Mouse (Mus musculus) CD4-positive, CD25-positive, alpha-beta regulatory T cell, adult 9 weeks (primary cell): ENCODE measurements around the gene Cyp4f15. TPM values are rescaled to one million over a fixed set of nuclear protein-coding genes. Genes with fewer than 3 reads are reported as not detected.

ENCODE experiments used
- polyA plus RNA-seq: library from polyadenylated mRNA; unstranded; fragments of 100-300 nt; shearing (Covaris generic); gene quantifications from one replicate; pipeline ENCODE4 v1.2.1, GENCODE M21; 2017

The Cyp4f15 gene
- not detected for polyA plus RNA-seq

GRCm38 (mm10) chr17:32685048-32685750 is at the start of gene Cyp4f15:
Gene Cyp4f15 (plus strand): TSS chr17:32685627.

GRCm38 (mm10) chr17:32658712-32659111 is 26.7 kb upstream of the Cyp4f15 start, which contains the start of gene Cyp4f40:
Gene Cyp4f40 (plus strand): TSS chr17:32658900.

Other genes with a start within 250 kb of the Cyp4f15 start
- 0.74 TPM for gene Cyp4f39, start 232.9 kb upstream of the Cyp4f15 start, polyA plus RNA-seq
- 5.0 TPM for gene Cyp4f17, start 179.6 kb upstream of the Cyp4f15 start, polyA plus RNA-seq
- gene Cyp4f16, start 149.1 kb upstream of the Cyp4f15 start, polyA plus RNA-seq = 14.6 TPM
- not detected for gene Cyp4f37, start 64.3 kb upstream of the Cyp4f15 start, polyA plus RNA-seq
- not detected for gene Cyp4f40, start 26.7 kb upstream of the Cyp4f15 start, polyA plus RNA-seq
- gene Zfp871, start 102.7 kb downstream of the Cyp4f15 start, polyA plus RNA-seq = 41.5 TPM
- gene Zfp811, start 124.3 kb downstream of the Cyp4f15 start, polyA plus RNA-seq = 0.16 TPM
- gene Zfp799, start 144.6 kb downstream of the Cyp4f15 start, polyA plus RNA-seq = 16.0 TPM
- 15.9 TPM for gene Zfp870, start 206.0 kb downstream of the Cyp4f15 start, polyA plus RNA-seq
- not detected for gene Cyp4f14, start 231.7 kb downstream of the Cyp4f15 start, polyA plus RNA-seq